Mouse (Mus musculus): ENCODE data around the gene Prss46. TPM values are rescaled to one million over a fixed set of nuclear protein-coding genes. Genes with fewer than 3 reads are reported as not detected.

Prss46 gene
- total RNA-seq, 1 experiment from 2014 or later: not detected

GRCm38 (mm10) chr9:110856920-110857319 is 12.6 kb downstream of the Prss46 start:
- ATAC-seq (replicated peaks; ENCODE audit: insufficient number of reproducible peaks, low FRiP score, low TSS enrichment, poor library complexity, severe bottlenecking): no peak

- ATAC-seq (replicated peaks; ENCODE audit: insufficient number of reproducible peaks, low FRiP score, low TSS enrichment, poor library complexity, severe bottlenecking): no peak
Observed at GRCm38 (mm10) chr9:110857781-110858472, 13.6 kb downstream of the Prss46 start, which contains the start of gene Prss50. TSS of gene Prss50 (plus strand) at chr9:110857967.

- no peak for ATAC-seq (replicated peaks; ENCODE audit: insufficient number of reproducible peaks, low FRiP score, low TSS enrichment, poor library complexity, severe bottlenecking)
Observed at GRCm38 (mm10) chr9:110858523-110858922, 14.2 kb downstream of the Prss46 start.

GRCm38 (mm10) chr9:110858967-110859596 is 14.8 kb downstream of the Prss46 start:
- ATAC-seq (replicated peaks; ENCODE audit: insufficient number of reproducible peaks, low FRiP score, low TSS enrichment, poor library complexity, severe bottlenecking): no peak

- peak; percentile 69; the same call in 1 of the 2 replicates for ATAC-seq (replicated peaks; ENCODE audit: insufficient number of reproducible peaks, low FRiP score, low TSS enrichment, poor library complexity, severe bottlenecking)
Observed at GRCm38 (mm10) chr9:110871030-110871429, 26.7 kb downstream of the Prss46 start.

- ATAC-seq (replicated peaks; ENCODE audit: insufficient number of reproducible peaks, low FRiP score, low TSS enrichment, poor library complexity, severe bottlenecking): no peak
Observed at GRCm38 (mm10) chr9:110873681-110874659, 29.7 kb downstream of the Prss46 start.

GRCm38 (mm10) chr9:110874660-110875191 is 30.4 kb downstream of the Prss46 start:
- ATAC-seq (replicated peaks; ENCODE audit: insufficient number of reproducible peaks, low FRiP score, low TSS enrichment, poor library complexity, severe bottlenecking): no peak

- ATAC-seq (replicated peaks; ENCODE audit: insufficient number of reproducible peaks, low FRiP score, low TSS enrichment, poor library complexity, severe bottlenecking): no peak
Observed at GRCm38 (mm10) chr9:110875288-110875695, 31.0 kb downstream of the Prss46 start.

- ATAC-seq (replicated peaks; ENCODE audit: insufficient number of reproducible peaks, low FRiP score, low TSS enrichment, poor library complexity, severe bottlenecking): no peak
Observed at GRCm38 (mm10) chr9:110877353-110877752, 33.0 kb downstream of the Prss46 start.

- ATAC-seq (replicated peaks; ENCODE audit: insufficient number of reproducible peaks, low FRiP score, low TSS enrichment, poor library complexity, severe bottlenecking): no peak
Observed at GRCm38 (mm10) chr9:110877888-110878287, 33.6 kb downstream of the Prss46 start.

GRCm38 (mm10) chr9:110879191-110879920 is 35.0 kb downstream of the Prss46 start, which contains the start of gene Als2cl:
TSS of gene Als2cl (plus strand) at chr9:110879870.
- no peak for ATAC-seq (replicated peaks; ENCODE audit: insufficient number of reproducible peaks, low FRiP score, low TSS enrichment, poor library complexity, severe bottlenecking)

- no peak for ATAC-seq (replicated peaks; ENCODE audit: insufficient number of reproducible peaks, low FRiP score, low TSS enrichment, poor library complexity, severe bottlenecking)
Observed at GRCm38 (mm10) chr9:110879998-110880561, 35.8 kb downstream of the Prss46 start, which contains the start of gene Tmie. TSS of gene Tmie (minus strand) at chr9:110880113.

GRCm38 (mm10) chr9:110880772-110881171 is 36.5 kb downstream of the Prss46 start:
- no peak for ATAC-seq (replicated peaks; ENCODE audit: insufficient number of reproducible peaks, low FRiP score, low TSS enrichment, poor library complexity, severe bottlenecking)

- no peak for ATAC-seq (replicated peaks; ENCODE audit: insufficient number of reproducible peaks, low FRiP score, low TSS enrichment, poor library complexity, severe bottlenecking)
Observed at GRCm38 (mm10) chr9:110881953-110882352, 37.6 kb downstream of the Prss46 start.

- no peak for ATAC-seq (replicated peaks; ENCODE audit: insufficient number of reproducible peaks, low FRiP score, low TSS enrichment, poor library complexity, severe bottlenecking)
Observed at GRCm38 (mm10) chr9:110887388-110888303, 43.3 kb downstream of the Prss46 start.

- ATAC-seq (replicated peaks; ENCODE audit: insufficient number of reproducible peaks, low FRiP score, low TSS enrichment, poor library complexity, severe bottlenecking): no peak
Observed at GRCm38 (mm10) chr9:110888935-110889334, 44.6 kb downstream of the Prss46 start.

All from monocyte, adult 5-6 weeks (primary cell).